Mouse (Mus musculus): Measurements from ENCODE around the gene Adamtsl5.

GRCm38 (mm10) chr10:80293325-80293724 lies 54.9 kb downstream of the Adamtsl5 start:
- no peak for TF ChIP-seq CTCF (IDR thresholded peaks at IDR 0.05; ENCODE audit: low read depth, low read length)
- TF ChIP-seq POLR2A (IDR thresholded peaks at IDR 0.05; ENCODE audit: borderline replicate concordance, low read depth, low read length) = no peak
